Mouse (Mus musculus) liver, embryonic 11.5 days (tissue): ENCODE data around the gene Slc25a36. TPM values are rescaled to one million over a fixed set of nuclear protein-coding genes. Genes with fewer than 3 reads are reported as not detected.

Experiments used
- ATAC-seq: fragments of 200-750 bp; cut with Nextera tagmentation; replicated peaks from 2 replicates; pipeline ENCODE4 v1.8.0; 2017; ENCODE audit warnings: moderate number of reproducible peaks, mild to moderate bottlenecking, moderate TSS enrichment, moderate library complexity; ENCODE audit not compliant: low FRiP score
- DNase-seq: peaks from one replicate; pipeline ENCODE4 v3.0.0-alpha.2; 2017; ENCODE audit warnings: low spot score
- H3K27ac ChIP-seq: fragments of 300-500 bp; sonication (generic); 2 replicates; pipeline ENCODE4 v1.5.1; 2014; ENCODE audit warnings: mild to moderate bottlenecking, low read depth, low read length, control low read depth
- H3K27me3 ChIP-seq: fragments of 300-500 bp; sonication (generic); replicated peaks from 2 replicates; pipeline ENCODE4 v1.6.1; 2014; ENCODE audit warnings: low read length, mixed read lengths; ENCODE audit not compliant: control insufficient read depth, insufficient read depth
- H3K36me3 ChIP-seq: fragments of 300-500 bp; sonication (generic); 2 replicates; pipeline ENCODE4 v1.6.1; 2014; ENCODE audit warnings: mild to moderate bottlenecking, low read length, moderate library complexity, mixed read lengths; ENCODE audit not compliant: control insufficient read depth, insufficient read depth
- H3K4me1 ChIP-seq: fragments of 300-500 bp; sonication (generic); replicated peaks from 2 replicates; pipeline ENCODE4 v1.6.1; 2014; ENCODE audit warnings: low read length, mixed read lengths; ENCODE audit not compliant: control insufficient read depth, insufficient read depth
- H3K4me2 ChIP-seq: fragments of 300-500 bp; sonication (generic); 2 replicates; pipeline ENCODE4 v1.6.1; 2014; ENCODE audit warnings: mild to moderate bottlenecking, control low read depth, moderate library complexity
- H3K4me3 ChIP-seq: fragments of 300-500 bp; sonication (generic); 2 replicates; pipeline ENCODE4 v1.5.1; 2014; ENCODE audit warnings: low read depth, low read length, control low read depth
- H3K9ac ChIP-seq: fragments of 300-500 bp; sonication (generic); 2 replicates; pipeline ENCODE4 v1.6.1; 2014; ENCODE audit warnings: low read depth, low read length, control low read depth
- H3K9me3 ChIP-seq: fragments of 300-500 bp; sonication (generic); 2 replicates; pipeline ENCODE4 v1.6.1; 2016; ENCODE audit warnings: low read length, inconsistent platforms, mixed read lengths; ENCODE audit not compliant: control insufficient read depth
- WGBS: fragments of 180-500 bp; shearing (Covaris S2); extraction: QIAGEN DNeasy Blood & Tissue Kit; methylation state at CpG from one replicate; pipeline ENCODE4 v1.1.7; 2014; 5-methylcytosine and 5-hydroxymethylcytosine counted together
- polyA plus RNA-seq: library from polyadenylated mRNA; unstranded; fragments of >200 nt; fragmentation: Nextera tagmentation; extraction: Ambion mirVana; gene quantifications from 2 replicates; pipeline ENCODE4 v1.2.1, GENCODE M21; 2014

Gene Slc25a36
- 37.2 and 38.6 TPM in 2 replicates for polyA plus RNA-seq

DNA sequence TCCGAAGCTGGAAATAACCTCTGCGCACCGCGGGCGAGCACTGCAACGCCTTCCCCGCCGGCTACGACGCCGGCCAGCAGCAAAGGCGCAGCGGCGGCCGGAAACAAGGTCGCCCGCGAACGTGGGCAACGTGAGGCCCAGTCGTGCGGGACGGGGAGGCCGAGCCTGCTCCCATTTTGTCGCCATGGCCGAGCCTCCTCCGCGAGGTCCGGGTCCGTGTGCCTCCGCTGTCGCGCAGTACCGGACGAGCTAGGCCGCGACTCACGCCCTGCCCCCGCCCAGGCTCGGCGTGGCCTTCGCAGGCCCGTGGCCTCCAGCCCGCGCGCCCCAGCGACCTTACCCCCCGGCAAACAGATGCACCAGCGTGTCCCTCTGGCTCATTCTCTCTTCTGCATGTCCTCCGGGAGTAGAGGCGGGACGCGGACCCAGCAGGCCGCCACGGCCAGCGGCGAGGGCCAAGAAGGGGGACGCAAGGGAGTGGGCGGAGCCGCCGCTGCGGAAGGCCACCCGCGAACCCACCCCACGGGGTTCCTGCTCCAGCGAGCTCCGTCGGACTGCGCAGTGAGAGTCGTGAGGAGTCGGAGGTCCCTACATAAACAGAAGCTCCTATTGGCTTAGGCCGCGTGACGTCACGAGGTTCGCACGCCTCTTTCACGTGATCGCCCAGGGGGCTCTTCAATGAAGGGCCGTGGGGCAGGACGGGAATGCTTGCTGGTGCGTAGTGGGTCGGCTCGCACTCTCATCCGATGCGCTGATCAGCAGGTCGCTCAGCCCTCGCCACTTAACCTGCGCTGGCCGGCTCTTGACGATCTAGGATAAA lies at the start of gene Slc25a36:
Gene Slc25a36, minus strand, starts transcription at position 587 of the 820 bp plus-strand sequence.
- peaks cover 15% of the 10 kb centered on the region for H3K4me1 ChIP-seq
- H3K9ac ChIP-seq: peak within 1 kb of the TSS; percentile 91
- peak within 1 kb of the TSS; percentile 75 for H3K27ac ChIP-seq
- no peaks in the 10 kb centered on the region for H3K9me3 ChIP-seq
- H3K36me3 ChIP-seq: no peaks in the 10 kb centered on the region
- H3K27me3 ChIP-seq: no peaks in the 10 kb centered on the region
- peak; percentile 94 for DNase-seq
- peak within 1 kb of the TSS; percentile 75 for H3K4me2 ChIP-seq
- under 1% methylated on average over 90 of the region's 91 CpGs for WGBS
- peak; percentile 97 for ATAC-seq
- H3K4me3 ChIP-seq: peak within 1 kb of the TSS; percentile 90

DNA sequence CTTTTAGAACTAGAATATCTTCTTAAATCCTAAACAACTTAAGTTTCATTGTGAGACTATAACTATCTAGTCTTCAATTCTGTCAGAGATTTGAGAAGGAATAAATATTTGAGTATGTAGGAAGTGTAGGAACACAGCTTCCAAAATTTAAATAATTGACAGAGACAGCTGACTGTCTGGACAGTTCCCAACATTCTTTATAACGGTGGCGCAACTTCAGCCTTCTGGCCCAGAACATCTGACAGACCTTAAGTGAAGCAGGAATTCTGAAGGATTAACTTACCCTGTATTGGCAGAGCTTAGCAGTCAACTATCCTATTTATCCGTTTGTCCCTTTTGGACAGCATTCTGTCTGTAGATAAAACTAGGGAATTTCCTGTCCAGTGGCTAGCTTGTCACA lies 47.5 kb upstream of the Slc25a36 start:
- WGBS: 71% methylated on average over 3 of the region's 3 CpGs
- Histone ChIP-seq H3K4me3 (no peak overlapping the region), H3K36me3 (no peaks in the 10 kb centered on the region), H3K27ac (no peak overlapping the region), H3K9me3 (no peaks in the 10 kb centered on the region), H3K4me1 (no peaks in the 10 kb centered on the region), H3K4me2 (no peak overlapping the region), H3K27me3 (no peaks in the 10 kb centered on the region), H3K9ac (no peak overlapping the region)
- no peak for DNase-seq
- no peak for ATAC-seq

DNA sequence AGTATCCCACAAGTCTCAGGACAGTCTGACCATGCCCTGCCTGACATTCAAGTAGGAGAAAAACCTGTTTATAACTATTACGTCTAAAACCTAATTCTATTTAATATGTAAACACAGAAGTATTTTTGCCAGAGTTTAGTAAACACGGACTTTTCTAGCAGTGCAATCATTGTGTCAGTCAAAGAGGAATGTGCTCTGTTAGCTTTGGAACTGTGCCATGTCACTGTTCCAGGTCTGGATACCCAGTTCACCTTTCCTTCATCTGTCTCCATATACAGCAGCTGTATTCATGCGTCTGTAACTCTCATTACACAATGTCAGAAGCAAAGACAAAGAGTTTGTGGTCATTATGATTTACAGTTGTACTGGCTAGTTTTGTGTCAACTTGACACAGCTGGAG lies 45.0 kb upstream of the Slc25a36 start:
- ATAC-seq (no peak), DNase-seq (no peak)
- no peak overlapping the region for H3K9ac ChIP-seq
- no peaks in the 10 kb centered on the region for H3K9me3 ChIP-seq
- 65% methylated on average over 3 of the region's 3 CpGs for WGBS
- no peaks in the 10 kb centered on the region for H3K36me3 ChIP-seq
- no peak overlapping the region for H3K4me3 ChIP-seq
- H3K4me2 ChIP-seq: no peak overlapping the region
- H3K4me1 ChIP-seq: no peaks in the 10 kb centered on the region
- H3K27ac ChIP-seq: no peak overlapping the region
- H3K27me3 ChIP-seq: no peaks in the 10 kb centered on the region

DNA sequence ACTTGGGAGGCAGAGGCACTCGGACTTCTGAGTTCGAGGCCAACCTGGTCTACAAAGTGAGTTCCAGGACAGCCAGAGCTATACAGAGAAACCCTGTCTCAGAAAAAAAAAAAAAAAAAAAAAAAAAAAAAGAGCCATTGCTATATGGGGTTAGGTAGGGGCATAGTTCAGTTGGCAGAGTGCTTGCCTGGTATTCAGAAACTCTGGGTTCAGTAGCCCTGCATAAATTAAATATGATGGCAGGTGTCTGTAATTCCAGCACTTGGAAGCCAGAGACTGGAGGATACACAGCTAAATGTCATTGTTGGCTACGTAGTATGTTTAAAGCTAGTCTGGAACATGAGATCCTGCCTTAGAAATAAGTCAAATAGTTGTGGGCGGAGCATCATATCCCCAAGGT lies 44.0 kb upstream of the Slc25a36 start:
- H3K36me3 ChIP-seq: no peaks in the 10 kb centered on the region
- peak; percentile 9 for DNase-seq
- no peaks in the 10 kb centered on the region for H3K9me3 ChIP-seq
- H3K4me1 ChIP-seq: no peaks in the 10 kb centered on the region
- ATAC-seq: no peak
- no peak overlapping the region for H3K4me3 ChIP-seq
- H3K27ac ChIP-seq: no peak overlapping the region
- no peak overlapping the region for H3K9ac ChIP-seq
- H3K4me2 ChIP-seq: no peak overlapping the region
- no peaks in the 10 kb centered on the region for H3K27me3 ChIP-seq
- 89% methylated on average over 4 of the region's 4 CpGs for WGBS

DNA sequence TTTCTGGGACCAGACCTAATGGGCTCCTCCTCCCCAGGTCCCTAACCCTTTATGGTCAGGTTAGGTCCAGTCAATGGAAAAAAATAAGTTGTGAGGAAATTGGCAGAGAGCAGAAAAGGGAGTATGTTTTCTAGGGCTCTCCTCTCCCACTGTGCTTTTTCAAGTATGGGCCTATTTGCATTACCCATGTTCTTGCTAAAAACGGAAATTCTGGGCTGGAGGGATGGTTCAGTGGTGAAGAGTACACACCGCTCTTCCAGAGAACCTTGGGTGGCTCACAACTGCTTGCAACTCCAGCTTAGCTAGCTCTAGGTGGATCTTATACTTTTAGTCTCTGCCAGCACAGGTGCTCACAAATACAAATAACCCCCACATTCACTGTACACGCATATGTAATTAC lies 42.0 kb upstream of the Slc25a36 start:
- H3K4me3 ChIP-seq: no peak overlapping the region
- 75% methylated on average over 3 of the region's 3 CpGs for WGBS
- H3K9me3 ChIP-seq: no peaks in the 10 kb centered on the region
- no peak overlapping the region for H3K27ac ChIP-seq
- no peaks in the 10 kb centered on the region for H3K27me3 ChIP-seq
- DNase-seq (peak; percentile 15), ATAC-seq (no peak)
- H3K9ac ChIP-seq: no peak overlapping the region
- no peaks in the 10 kb centered on the region for H3K36me3 ChIP-seq
- H3K4me2 ChIP-seq: no peak overlapping the region
- no peaks in the 10 kb centered on the region for H3K4me1 ChIP-seq

DNA sequence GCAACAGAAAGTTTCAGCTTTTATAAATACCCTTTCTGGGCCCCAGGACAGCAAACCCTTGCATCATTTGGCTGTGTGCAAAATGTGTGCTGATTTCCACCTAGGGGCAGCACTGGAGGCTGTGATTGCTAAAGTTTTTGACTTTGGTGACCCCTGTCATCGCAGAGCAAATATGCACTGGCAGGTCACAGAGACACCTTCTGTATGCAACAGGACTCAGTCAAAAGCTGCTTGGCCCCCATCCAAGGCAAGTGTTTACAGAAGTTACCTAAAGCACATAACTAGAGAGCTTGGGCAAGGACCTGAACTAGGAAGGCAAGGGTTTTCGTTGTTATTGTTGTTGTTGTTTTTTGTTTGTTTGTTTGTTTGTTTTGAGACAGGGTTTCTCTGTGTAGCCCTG lies 36.3 kb upstream of the Slc25a36 start:
- no peak overlapping the region for H3K27ac ChIP-seq
- no peaks in the 10 kb centered on the region for H3K9me3 ChIP-seq
- peaks cover 3% of the 10 kb centered on the region; the same call in 1 of the 2 replicates for H3K27me3 ChIP-seq
- no peaks in the 10 kb centered on the region for H3K36me3 ChIP-seq
- no peaks in the 10 kb centered on the region for H3K4me1 ChIP-seq
- no peak for DNase-seq
- H3K9ac ChIP-seq: no peak overlapping the region
- 70% methylated on average over 2 of the region's 2 CpGs for WGBS
- no peak overlapping the region for H3K4me2 ChIP-seq
- H3K4me3 ChIP-seq: no peak overlapping the region
- 0 out of 2 replicates have a peak, but pooled peaks have one; percentile 26 for ATAC-seq

DNA sequence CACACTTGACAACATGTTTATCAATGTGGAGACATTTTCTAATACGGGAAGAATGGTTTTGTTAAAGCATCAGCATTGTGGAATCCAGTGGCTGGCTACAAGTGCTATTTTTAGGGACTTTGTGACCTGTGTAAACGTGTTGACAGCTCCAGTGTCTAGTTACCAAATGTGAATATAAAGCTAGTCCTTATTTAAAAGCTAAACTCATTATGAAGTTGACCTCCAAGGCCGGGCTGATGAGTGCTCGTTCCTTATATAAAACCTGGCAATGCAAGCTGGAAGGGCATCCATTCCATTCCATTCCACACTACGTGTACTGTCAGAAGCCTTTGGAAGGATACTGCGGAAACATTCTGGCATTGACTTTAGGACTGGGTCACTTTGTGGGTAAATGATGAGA lies 34.4 kb upstream of the Slc25a36 start:
- peaks cover 4% of the 10 kb centered on the region; the same call in 1 of the 2 replicates for H3K27me3 ChIP-seq
- H3K4me1 ChIP-seq: no peaks in the 10 kb centered on the region

DNA sequence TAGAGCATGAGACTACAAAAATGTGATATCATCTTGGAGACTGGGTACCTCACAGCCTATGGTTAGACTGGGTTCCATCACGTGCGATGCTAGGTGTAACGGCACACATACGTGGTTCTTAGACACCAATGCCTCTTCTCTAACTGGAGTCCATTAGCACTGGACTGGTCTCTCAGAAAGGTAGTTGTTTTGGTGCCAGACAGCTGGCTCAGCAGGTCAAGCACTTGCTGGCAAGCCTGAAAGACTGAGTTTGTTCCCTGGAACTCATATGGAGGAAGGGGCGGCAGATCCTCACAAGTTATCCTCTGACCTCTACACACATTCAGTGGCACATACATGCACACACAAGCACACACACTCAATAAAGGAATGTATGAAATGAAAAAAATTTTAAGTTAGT lies 32.5 kb upstream of the Slc25a36 start:
- 88% methylated on average over 5 of the region's 5 CpGs for WGBS

More for the DNA sequence above, 34.4 kb upstream of the Slc25a36 start:
- no peak overlapping the region for H3K4me3 ChIP-seq
- ATAC-seq (no peak), DNase-seq (no peak)
- no peak overlapping the region for H3K9ac ChIP-seq
- H3K27ac ChIP-seq: no peak overlapping the region
- no peaks in the 10 kb centered on the region for H3K36me3 ChIP-seq
- no peak overlapping the region for H3K4me2 ChIP-seq
- H3K9me3 ChIP-seq: no peaks in the 10 kb centered on the region
- 72% methylated on average over 6 of the region's 6 CpGs for WGBS

DNA sequence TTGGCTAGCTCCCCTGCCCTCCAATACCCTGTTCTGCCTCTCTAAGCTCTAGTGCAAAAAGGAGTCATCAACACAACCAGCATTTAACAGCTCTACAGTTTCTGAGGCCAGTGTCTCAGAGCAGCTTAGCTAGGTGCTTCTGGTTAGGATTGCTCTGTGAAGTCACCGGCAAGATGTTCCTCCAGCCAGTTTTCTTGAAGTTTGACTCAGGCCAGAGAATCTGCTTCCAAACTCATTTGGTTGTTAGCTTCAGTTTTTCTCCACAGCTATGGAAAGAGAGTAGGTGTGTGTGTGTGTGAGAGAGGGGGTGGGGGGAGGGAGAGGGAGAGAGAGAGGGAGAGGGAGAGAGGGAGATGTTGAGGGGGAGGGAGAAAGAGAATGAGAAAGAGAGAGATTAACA lies 31.6 kb upstream of the Slc25a36 start:
- no peak for DNase-seq
- Histone ChIP-seq H3K4me2 (no peak overlapping the region), H3K27ac (no peak overlapping the region), H3K9ac (no peak overlapping the region), H3K4me1 (no peaks in the 10 kb centered on the region), H3K36me3 (no peaks in the 10 kb centered on the region), H3K9me3 (no peaks in the 10 kb centered on the region), H3K4me3 (no peak overlapping the region), H3K27me3 (peaks cover 4% of the 10 kb centered on the region; the same call in 1 of the 2 replicates)
- ATAC-seq: no peak
- 92% methylated on average over 1 of the region's 1 CpGs for WGBS

More for the DNA sequence above, 32.5 kb upstream of the Slc25a36 start:
- no peaks in the 10 kb centered on the region for H3K9me3 ChIP-seq
- no peak overlapping the region for H3K4me2 ChIP-seq
- H3K27ac ChIP-seq: no peak overlapping the region
- H3K27me3 ChIP-seq: peaks cover 4% of the 10 kb centered on the region; the same call in 1 of the 2 replicates
- DNase-seq (no peak), ATAC-seq (no peak)
- H3K4me1 ChIP-seq: no peaks in the 10 kb centered on the region
- H3K36me3 ChIP-seq: no peaks in the 10 kb centered on the region
- H3K9ac ChIP-seq: no peak overlapping the region
- H3K4me3 ChIP-seq: no peak overlapping the region
